9 mouse cellular contexts compared by ENCODE assay signal in the genomic region with DNA sequence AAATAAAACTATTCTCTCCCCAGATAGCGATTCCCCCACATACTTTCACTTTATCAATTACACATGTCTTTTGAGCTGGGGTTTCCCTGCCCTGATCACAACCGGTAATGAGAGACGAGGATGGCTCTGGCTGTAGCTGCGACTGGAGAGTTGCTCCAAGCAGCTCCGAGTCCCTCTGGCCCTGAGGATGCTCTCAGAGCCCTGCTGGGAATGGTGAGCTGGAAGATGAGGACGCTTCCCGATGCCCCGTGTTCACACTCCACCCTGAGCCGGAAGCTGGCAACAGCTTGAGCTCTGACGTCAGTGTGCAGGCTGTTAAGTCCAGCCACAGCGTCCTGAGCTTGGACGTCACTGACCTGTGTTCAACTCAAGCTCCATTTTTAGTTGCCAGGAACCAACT.
DNase-seq lines count a peak whose midpoint lies in the region; ATAC-seq lines count a peak whose summit lies in the region.
"Had no signal": no experiment of that assay in that cellular context is flagged by ENCODE, and none has a peak within 500 bp of the region (broad histone marks: within the 10 kb centered on the region; RNA-seq: fewer than 3 reads in every experiment).

No protein-coding gene starts in this region.

- 0 out of 2 replicates have a peak overlapping the region, but pooled peaks have one; percentile 35 for H3K4me3 ChIP-seq in brown adipose tissue, adult 24 weeks (ENCODE audit: insufficient read depth, low read depth, low read length)
- peak overlapping the region; percentile 3; the same call in 1 of the 2 replicates for H3K4me3 ChIP-seq in heart, embryonic 16.5 days (ENCODE audit: low read length)
- H3K4me3 ChIP-seq in midbrain, embryonic 13.5 days (replicated peaks) = peak overlapping the region; percentile 7; the same call in 1 of the 2 replicates
- H3K4me3 ChIP-seq: liver, embryonic 15.5 days had no signal

- no peaks in the 10 kb centered on the region for H3K4me1 ChIP-seq in brown adipose tissue, adult 24 weeks (ENCODE audit: control insufficient read depth, insufficient read depth, insufficient read length, low read length)
- H3K4me1 ChIP-seq in heart, embryonic 16.5 days (ENCODE audit: control insufficient read depth, insufficient read depth, low read length) = no peaks in the 10 kb centered on the region
- peaks cover 11% of the 10 kb centered on the region for H3K4me1 ChIP-seq in midbrain, embryonic 13.5 days (replicated peaks)
- H3K4me1 ChIP-seq: liver, embryonic 15.5 days had no signal

- WGBS in heart, embryonic 16.5 days = 40% methylated on average over 12 of the region's 12 CpGs
- 56% methylated on average over 12 of the region's 12 CpGs for WGBS in midbrain, embryonic 13.5 days

- no peak for DNase-seq in frontal cortex, postnatal 10 days (ENCODE audit: low spot score in 2 of 2)
- no peak for DNase-seq in adrenal gland, adult 2 months
- no peak for DNase-seq in thymus, postnatal 10 days (ENCODE audit: low spot score in 2 of 2)
- no peak for DNase-seq in yolk sac, embryonic 10.5 days (ENCODE audit: low spot score)

- no peaks in the 10 kb centered on the region for H3K27me3 ChIP-seq in heart, embryonic 16.5 days (ENCODE audit: control insufficient read depth, insufficient read depth, low read length)
- no peaks in the 10 kb centered on the region for H3K27me3 ChIP-seq in midbrain, embryonic 13.5 days
- H3K27me3 ChIP-seq: liver, embryonic 15.5 days had no signal

- peak overlapping the region; percentile 29 for H3K4me2 ChIP-seq in heart, embryonic 16.5 days (ENCODE audit: low read depth, low read length)
- peak overlapping the region; percentile 39 for H3K4me2 ChIP-seq in midbrain, embryonic 13.5 days (replicated peaks)
- H3K4me2 ChIP-seq: liver, embryonic 15.5 days had no signal

- ATAC-seq in frontal cortex, adult (ENCODE audit: low TSS enrichment) = peak; percentile 31; the same call in 1 of the 2 replicates
- no peak for ATAC-seq in heart, embryonic 16.5 days (replicated peaks; ENCODE audit: extremely low read depth, insufficient read depth, low FRiP score)
- no peak for ATAC-seq in midbrain, embryonic 13.5 days

- H3K9ac ChIP-seq in heart, embryonic 16.5 days (ENCODE audit: low read length) = no peak overlapping the region
- H3K9ac ChIP-seq in midbrain, embryonic 13.5 days (replicated peaks) = no peak overlapping the region; the same call in 1 of the 2 replicates
- H3K9ac ChIP-seq: liver, embryonic 15.5 days had no signal

- no peaks in the 10 kb centered on the region for H3K36me3 ChIP-seq in heart, embryonic 16.5 days (ENCODE audit: control insufficient read depth, insufficient read depth)
- no peaks in the 10 kb centered on the region for H3K36me3 ChIP-seq in midbrain, embryonic 13.5 days
- H3K36me3 ChIP-seq: liver, embryonic 15.5 days had no signal

- H3K9me3 ChIP-seq in heart, embryonic 16.5 days (replicated peaks; ENCODE audit: control insufficient read depth, low read length) = no peaks in the 10 kb centered on the region
- H3K9me3 ChIP-seq in midbrain, embryonic 13.5 days = no peaks in the 10 kb centered on the region
- H3K9me3 ChIP-seq: liver, embryonic 15.5 days had no signal

- no peak overlapping the region for H3K27ac ChIP-seq in brown adipose tissue, adult 24 weeks (replicated peaks; ENCODE audit: low read depth, low read length)
- no peak overlapping the region for H3K27ac ChIP-seq in heart, embryonic 16.5 days (ENCODE audit: low read length)
- H3K27ac ChIP-seq in midbrain, embryonic 13.5 days = peak overlapping the region; percentile 30; the same call in 1 of the 2 replicates
- H3K27ac ChIP-seq: liver, embryonic 15.5 days had no signal
